Mouse (Mus musculus) ES-E14 (cell line): Measurements from ENCODE around the gene Zcchc7.

Experiments
- CHD2 ChIP-seq: IDR thresholded peaks from 2 replicates; pipeline ENCODE4 v1.6.1; 2014; ENCODE audit warnings: mild to moderate bottlenecking, low read depth, low read length, inconsistent platforms
- MAFK ChIP-seq: IDR thresholded peaks from 2 replicates; pipeline ENCODE4 v1.6.1; 2014; ENCODE audit warnings: mild to moderate bottlenecking, low read depth, low read length, inconsistent platforms; ENCODE audit not compliant: insufficient read depth
- ZC3H11A ChIP-seq: IDR thresholded peaks from 2 replicates; pipeline ENCODE4 v1.6.1; 2012; ENCODE audit warnings: low read depth, mild to moderate bottlenecking, inconsistent platforms, low read length, borderline replicate concordance
- ZNF384 ChIP-seq: IDR thresholded peaks from 2 replicates; pipeline ENCODE4 v1.6.1; 2012; ENCODE audit warnings: low read depth, low read length, inconsistent platforms

- TF ChIP-seq ZNF384 (no peak), MAFK (no peak), CHD2 (no peak), ZC3H11A (no peak)
These were observed 186.6 kb downstream of the Zcchc7 start for GRCm38 (mm10) chr4:44942237-44942636.
